Mouse (Mus musculus) left cerebral cortex, postnatal 14 days (tissue): ENCODE data around the gene Sipa1l3. TPM values are rescaled to one million over a fixed set of nuclear protein-coding genes. Genes with fewer than 3 reads are reported as not detected.

Experiments
- DNase-seq, 2 experiments: peaks; one replicate each; pipeline ENCODE4 v3.0.0; 2021 to 2022; ENCODE audit warnings: low spot score in 2 of 2, mixed read lengths in 1 of 2
- intact Hi-C: fragments of 180-260 bp; cut with DNase I; formaldehyde crosslinking; loops from one replicate; pipeline ENCODE4 v1.15.1; 2025
- total RNA-seq, 2 experiments: library from RNA; stranded (reverse); gene quantifications; 2 replicates each; pipeline ENCODE4 v1.2.3; 2021

Gene Sipa1l3
- total RNA-seq, 2 experiments from 2014 or later, result 50.1 to 54.8 TPM

DNA sequence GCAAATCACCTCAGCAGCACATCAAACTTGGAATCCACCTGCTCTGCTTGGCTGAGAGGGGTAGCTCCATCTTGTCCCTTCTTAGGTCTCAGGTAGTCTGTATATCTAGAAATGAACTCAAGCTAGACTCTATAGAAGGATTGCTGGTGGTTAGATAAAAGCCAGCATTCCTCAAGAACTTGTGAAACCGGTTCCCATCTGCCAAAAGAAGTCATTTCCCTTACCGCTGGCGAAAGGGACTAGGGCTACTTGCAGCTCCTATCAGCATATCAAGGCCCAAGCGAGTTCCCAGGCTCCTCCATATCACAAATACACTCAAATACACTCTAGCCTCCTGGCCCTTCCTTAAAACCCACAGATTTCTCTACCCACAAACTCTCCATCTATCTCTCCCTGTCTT lies 5.7 kb downstream of the Sipa1l3 start:
- intact Hi-C loops, result no loop called here
- DNase-seq, result no peak

DNA sequence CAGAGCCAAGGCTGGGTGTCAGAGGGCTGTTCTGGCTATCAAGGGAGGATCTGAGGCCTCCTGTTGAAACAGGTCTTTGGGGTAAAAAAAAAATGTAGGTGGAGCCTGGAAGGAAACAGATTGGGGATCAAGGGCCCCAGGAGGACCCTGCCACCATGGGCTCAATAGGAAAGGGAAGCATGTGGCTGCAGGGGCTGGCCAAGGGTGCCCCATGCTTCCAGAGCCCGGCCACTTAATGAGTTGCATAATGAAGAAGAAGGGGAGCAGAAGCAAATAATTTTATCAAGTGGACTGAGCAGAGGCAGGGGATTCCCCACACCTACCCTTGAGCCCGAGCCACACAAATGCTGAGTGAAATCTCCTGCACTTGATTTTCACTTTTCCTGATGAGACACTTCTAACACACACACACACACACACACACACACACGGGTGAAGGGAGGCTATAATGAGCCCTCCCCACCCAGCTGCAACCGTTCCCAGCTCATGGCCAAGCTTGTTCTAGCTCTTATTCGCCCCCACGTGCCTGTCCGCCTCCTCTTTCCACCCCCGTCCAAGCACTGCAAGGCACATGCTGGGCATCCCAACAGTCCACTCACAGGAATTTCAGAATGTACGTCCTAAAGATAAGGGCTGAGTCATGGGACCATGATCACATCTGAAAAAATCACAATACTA lies 6.7 kb downstream of the Sipa1l3 start:
- intact Hi-C loops, result no loop called here
- DNase-seq, result peak; percentile 30 to 76

DNA sequence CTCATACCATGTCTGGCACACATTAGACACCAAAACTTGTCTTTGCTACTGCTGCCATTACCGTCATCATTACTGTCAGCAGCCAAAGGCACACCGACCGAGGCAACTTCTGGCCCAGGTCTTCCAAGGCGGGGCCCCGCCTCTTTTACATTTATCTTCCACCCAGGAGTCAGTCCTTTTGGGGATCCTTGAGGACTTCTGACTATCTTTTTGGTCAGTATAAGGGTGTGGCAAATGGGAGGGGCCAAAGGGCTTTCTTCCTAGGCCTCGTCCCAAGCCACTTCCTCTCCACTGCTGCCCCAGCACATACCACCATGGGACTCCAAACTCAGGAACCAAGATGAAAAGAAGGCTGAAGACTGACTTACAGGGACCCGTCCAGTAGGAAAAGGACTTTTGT lies 9.9 kb downstream of the Sipa1l3 start:
- no peak for DNase-seq
- intact Hi-C loops, result no loop called here

DNA sequence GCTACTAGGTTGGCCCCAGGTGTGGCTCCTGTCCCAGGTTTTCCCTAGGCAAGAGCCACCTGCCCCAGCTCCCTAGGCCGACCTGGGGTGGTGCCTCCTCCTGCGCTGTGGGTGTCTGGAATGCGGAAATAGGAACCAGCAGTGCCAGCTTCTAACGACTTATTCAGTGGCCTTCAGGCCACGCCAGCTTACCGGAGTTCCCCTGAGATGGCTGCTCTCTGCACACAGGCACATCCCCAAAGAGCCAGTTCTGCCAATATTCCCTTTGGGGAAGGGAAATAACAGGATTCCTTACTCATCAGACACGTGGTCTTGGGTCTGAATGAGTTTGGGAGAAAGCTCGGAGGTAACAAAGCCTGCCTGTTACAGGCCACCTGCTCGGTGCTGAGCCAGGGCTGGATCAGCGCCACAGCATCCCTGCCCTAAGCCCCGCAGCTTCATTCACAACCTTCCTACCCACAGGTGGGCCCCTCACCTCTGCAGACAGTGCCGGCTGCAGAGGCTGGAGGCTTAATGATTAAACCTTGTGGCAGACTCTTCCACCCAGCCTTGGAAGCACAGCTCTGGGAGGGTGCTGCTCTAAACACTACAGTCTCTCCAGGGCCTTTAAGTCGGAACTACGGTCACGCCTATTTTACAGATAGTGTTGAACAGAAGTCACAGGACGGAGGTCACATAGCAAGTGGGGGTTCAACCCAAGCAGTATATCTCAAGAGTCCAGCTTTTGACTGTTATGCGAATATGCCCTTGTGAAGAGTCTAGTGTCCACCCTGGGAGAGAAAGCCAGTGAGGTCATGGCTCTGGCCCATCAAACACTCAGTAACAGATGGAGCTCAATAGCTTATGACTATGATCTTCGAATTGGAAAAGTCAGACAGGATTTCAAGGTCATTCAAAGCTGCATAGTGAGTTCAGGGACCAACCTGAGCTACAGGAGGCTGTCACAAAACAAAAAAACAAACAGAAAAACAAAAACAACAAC lies 12.8 kb downstream of the Sipa1l3 start:
- intact Hi-C loops, result no loop called here
- no peak for DNase-seq

DNA sequence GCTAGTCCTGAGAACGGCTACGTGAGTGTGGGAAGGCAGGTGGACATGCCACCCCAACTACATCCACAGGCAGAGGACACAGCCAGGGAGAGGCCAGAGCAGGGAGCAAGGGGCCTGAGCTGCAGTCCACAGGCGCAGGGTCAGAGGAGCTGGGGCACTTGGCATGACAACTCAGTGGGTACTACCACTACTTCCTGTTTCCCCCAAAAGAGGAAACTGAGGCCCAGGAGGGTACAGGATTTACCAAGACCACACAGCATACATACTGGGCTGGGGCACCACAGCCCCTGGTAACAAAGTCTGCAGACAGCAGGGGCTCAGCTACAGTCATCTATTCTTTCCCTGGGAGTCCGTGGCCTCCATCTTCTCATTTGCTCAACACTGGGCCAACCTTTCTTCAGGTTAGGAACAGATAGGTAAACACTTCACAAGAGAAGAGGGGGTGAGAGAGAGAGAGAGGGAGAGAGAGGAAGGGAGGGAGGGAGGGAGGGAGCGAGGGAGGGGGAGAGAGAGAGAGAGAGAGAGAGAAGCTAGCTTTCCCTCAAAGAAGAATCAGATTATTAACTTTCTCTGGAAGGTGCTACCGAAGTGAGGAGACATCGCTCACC lies 13.7 kb downstream of the Sipa1l3 start:
- intact Hi-C loops, result no loop called here
- no peak for DNase-seq

DNA sequence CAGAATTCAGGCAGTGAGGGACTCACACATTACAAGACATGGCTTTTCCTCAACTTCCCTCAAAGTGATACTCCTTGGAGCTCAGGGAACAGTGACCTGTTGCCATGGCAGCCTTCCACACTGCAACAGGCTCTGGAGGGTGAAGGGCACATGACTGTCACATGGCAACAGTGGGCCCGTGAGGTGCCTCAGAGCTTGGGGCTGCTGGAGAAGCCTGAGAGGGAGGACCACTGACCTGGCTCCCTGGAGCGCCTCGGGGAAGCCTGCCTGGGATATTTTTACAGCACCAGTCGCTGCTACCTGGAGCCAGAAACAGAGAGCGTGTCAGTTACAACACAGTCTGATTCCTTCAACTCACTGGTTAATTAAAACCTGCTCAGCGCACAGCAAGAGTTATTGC lies 14.8 kb downstream of the Sipa1l3 start:
- no peak for DNase-seq
- intact Hi-C loops, result no loop called here

DNA sequence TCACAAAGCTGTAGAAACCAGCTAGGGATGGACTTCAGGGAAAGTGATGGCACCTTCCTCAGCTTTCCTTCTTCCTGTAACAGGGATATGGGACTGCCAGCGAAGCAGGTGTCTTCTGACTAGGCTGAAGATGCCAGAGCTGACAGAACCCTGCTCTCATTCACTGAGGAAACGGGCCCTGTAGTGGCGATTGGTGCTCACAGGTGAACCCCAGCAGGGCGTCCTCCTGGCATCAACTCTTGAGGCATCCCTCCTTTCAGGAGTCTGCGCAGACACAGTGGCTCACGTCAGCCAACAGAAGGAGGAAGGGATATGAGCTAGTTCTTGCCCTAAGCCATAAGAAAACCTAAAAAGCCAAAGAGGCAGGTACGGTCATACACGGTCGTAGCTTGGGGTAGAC lies 17.2 kb downstream of the Sipa1l3 start:
- DNase-seq, result no peak
- intact Hi-C loops, result no loop called here

DNA sequence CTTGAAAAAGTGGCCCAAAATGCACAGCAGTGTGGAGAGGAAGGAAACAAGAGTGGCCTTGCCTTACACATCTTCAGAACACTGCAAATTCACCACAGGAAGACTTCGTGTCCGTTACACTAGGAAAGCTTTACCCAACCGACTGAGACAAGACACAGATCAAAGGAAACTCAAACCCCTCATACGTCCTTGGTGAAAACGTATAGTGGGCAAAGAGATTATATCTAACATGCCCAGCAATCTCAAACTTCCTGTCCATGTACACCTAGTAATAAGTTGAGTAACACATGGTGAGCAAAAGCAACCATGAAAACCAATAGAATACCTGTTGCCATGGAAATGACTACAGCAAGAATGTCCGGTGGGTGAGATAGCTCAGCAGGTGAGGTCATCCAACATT lies 19.4 kb downstream of the Sipa1l3 start:
- intact Hi-C loops, result no loop called here
- DNase-seq, result no peak

DNA sequence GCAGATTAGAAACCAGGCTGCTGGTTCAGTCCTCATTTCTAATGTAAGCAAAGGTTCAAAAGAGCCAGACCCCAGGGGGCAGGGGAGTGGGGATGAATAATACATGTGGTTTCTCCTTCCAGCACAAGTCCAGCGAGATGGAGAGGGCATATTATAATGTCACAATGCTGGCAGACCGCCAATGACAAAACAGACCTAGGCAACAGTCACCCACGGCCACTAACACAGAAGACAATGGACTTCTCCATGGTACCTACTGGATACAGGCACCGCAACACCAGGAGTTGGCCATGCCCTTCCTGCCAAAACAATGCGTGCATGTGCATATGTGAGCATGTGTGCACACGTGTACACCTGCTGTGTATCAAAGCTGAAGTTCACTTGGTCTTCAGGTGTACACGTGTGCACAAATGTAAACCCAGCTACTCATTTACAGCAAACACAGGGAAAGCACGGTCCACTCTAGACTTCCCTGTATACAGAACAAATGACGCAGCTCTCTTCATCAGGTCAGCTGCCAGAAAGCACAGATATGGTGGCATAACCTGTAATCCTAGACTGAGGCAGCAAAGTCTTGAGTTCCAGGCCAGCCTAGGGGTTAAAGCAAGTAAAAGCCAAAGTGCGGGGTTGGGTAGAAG lies 21.4 kb downstream of the Sipa1l3 start:
- intact Hi-C loops, result no loop called here
- DNase-seq, result no peak

DNA sequence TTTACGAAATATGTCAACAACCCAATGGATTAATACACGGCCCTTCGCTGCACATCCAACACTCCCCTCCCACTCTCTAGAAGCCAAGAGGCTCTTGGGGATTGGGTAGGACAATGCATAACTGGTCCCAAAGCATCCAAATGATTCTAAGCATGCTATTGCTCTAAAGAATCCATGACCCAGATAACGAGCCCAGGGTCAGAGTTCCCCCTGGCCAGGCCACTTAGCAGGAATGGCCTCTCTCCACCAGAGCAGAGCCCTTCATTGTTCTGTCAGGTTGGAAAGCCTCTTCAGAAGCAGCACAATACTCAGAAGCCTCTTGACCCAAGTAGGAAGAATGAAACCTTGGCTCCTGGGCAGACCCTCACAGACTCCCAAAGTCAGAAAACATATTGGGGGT lies 22.1 kb downstream of the Sipa1l3 start:
- intact Hi-C loops, result no loop called here
- no peak for DNase-seq

DNA sequence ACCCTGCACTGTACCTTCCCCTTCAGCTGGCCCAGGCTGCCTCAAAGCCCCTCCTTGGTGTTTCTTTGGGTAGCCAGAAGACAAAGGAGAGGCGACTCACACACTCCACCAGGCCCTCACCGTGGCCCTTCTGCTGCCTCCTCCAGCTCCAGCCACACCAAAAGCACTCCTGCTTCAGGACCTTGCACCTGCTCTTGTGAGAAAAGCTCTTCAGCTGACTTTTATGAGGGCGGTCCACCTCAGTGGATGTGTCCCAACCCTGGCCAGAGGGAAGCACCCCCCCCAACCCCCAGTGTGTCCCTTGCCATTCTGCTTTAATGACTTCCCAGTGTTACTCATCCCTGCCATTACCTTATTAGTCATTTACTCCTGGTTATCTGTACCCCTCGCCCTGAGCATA lies 22.6 kb downstream of the Sipa1l3 start:
- no peak for DNase-seq
- intact Hi-C loops, result no loop called here

DNA sequence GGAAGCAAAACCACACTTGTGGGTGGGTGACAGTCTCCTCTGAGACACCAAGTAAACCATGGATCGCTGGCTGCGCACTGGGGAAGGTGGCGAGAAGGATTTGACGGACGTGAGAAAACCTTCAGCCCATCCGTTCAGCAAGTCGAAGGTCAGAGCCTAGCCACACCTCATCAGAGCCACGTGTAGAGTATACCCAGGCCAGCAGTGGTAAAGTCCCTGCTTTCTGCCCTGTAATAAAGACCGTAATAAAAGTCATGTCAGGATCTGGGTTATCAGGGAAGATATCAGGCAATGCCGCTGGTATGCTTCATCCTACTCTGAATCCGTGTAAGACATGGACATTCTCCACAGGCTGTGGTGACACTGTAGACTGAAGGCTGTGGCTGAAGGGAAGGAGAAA lies 23.6 kb downstream of the Sipa1l3 start:
- intact Hi-C loops, result no loop called here
- no peak for DNase-seq

DNA sequence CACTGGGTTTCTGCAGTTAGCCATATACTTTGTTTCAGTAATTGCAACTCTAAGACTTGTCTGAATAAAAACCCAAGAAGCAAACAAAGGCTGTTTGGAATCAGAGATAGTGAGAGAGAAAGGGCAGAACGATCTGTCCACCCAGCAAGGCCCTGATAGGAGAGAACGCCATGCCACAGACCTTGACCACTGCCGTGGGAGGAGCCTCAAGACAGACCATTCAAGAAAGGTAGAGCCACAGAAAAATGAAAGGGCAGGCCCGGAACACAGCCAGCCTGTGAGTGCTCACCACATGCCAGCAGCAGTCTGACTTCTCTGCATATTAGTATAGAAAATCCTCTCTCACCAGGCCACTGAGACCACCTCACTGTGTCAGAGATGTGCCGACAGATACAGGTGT lies 24.4 kb downstream of the Sipa1l3 start:
- no peak for DNase-seq
- intact Hi-C loops, result no loop called here

DNA sequence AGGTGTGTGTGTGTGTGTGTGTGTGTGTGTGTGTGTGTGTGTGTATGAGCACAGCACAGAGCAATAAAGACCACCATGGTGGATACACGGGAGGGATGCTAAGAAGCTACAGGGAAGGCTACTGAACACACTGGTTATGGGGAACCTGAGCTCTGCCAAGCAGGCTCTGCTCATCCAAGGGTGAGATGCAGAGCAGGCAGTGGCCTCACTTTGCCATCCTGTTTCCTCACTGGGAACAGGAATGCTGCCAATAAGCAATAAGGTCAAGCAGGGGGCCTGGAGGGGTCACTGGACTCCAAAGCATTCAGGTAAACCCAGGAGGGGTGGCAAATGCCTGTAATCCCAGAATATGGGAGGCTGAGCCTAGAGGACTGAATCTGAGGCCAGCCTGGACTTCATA lies 25.4 kb downstream of the Sipa1l3 start:
- no peak for DNase-seq

DNA sequence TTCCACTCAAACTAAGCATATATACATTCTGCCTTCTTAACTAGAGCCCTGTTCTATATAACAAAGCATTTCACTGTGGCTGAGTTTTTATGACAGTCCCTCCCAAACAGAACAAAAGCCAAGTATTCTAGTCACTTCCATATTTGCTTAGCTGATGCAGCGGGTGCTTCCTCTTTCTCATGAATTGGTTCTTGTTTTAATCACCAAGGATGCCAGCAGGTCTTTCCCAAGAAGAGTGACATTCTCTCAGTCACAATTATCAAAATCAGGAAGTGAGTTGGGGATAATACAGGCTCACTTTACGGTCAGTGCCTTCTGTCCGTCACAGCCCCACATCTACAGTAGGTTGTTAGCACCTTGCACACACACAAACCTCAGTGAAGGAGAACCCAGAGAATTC lies 26.6 kb downstream of the Sipa1l3 start:
- no peak for DNase-seq
- intact Hi-C loops, result no loop called here

More for the DNA sequence above, 25.4 kb downstream of the Sipa1l3 start:
- intact Hi-C loops, result no loop called here

DNA sequence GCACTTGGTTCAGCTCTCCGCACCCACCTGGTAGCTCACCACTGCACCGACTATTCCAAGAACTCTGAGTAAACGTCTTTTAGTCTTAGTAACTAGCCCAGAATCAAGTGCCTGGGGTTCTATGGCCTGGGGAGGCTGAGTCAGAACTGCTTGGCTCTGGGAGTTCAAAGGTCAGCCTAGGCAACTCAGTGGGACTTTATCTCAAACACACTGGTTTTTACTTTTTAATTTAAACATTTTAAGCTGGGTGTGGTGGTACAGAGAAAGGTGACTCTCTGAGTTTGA lies 27.0 kb downstream of the Sipa1l3 start:
- intact Hi-C loops, result no loop called here

DNA sequence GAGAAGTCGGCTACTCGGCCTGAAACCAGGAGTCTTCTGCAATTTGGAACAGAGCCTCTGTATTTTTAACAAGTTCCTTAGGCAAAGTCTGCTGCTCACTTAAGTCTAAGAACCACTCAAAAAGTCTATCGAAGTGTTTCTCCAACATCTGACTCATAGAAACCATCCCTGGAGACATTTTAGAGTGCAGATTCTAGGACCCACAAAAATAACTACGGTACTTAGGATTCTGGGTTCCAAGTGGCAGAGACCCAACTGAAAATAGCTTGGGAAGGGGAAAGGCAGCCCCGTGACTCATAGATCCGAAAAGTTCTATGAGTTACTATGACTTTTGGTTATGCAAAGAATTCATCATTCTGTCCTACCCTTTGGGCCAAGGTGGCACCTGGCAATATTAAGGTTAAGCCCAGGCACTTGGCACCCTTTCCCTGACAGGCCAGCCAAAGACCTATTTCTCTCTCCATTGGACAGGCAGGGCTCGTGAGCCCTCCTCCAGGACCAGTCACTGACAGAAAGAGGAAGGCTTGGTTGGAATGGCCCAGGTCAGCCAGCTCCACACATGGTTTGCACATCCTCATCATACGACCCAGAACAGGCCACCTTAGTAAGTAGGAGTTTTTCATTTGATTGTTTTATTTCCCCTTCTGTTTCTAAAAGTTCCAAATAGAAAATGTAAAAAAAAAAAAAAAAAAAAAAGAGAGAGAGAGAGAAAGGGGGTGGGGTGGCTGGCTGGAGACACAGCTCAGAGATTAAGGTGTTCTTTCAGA lies 27.6 kb downstream of the Sipa1l3 start:
- no peak for DNase-seq
- intact Hi-C loops, result no loop called here

More for the DNA sequence above, 27.0 kb downstream of the Sipa1l3 start:
- DNase-seq, result no peak

DNA sequence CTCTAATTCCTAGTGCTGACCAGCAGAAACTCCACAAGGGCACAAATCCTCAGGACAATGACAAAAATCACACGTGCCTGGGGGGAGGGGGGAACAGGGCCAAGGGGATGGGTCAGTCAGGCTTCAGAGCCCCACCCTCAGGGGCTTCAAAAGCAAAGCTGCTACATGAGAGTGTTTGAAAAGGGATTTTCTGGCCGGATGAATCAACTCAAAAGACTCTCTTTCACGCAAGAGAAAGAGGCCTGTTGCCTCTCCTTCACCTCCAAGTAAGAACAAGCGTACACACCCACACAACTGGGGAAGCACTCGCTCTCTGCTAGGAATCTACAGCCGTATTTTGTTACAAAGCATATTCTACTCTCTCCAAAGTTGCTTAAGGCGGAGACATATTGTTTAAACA lies 28.6 kb downstream of the Sipa1l3 start:
- DNase-seq, result no peak
- intact Hi-C loops, result no loop called here

DNA sequence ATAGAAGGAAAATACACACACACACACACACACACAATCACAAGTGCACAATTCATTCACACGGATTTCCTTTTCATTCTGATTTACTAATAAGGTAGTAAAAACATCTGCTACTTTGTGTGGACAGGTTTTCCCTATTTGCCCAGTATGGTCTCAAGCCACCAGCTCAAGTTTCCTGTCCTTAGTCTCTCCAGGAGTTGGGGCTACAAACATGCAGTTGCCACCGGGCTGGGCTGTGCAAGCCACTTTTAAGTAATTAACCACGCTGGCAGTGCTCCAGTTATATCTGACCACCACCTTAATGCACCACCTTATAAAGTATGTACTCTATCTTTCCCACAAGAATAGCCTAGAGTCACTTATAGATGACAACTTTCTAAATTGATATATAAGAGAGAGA lies 29.1 kb downstream of the Sipa1l3 start:
- intact Hi-C loops, result no loop called here

DNA sequence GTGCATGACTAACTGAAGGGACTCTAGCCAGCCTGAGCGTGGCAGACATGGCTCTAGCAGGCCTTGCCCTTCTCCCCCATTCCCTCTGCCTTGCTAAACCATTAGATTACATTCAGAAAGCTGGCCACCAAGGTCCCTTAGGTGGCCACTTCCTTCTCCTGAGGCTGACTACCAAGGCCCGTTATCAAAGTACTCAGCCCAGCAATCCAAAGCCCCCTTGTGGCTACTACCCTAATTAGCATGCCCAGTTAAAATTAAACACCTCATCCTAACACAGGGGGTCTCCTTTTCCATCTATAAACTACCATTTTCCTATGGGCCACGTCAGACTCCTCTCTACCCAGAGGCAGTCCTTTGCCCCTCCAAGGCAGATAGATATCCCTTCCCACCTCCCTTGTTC lies 31.7 kb downstream of the Sipa1l3 start:
- DNase-seq, result no peak
- intact Hi-C loops, result no loop called here

More for the DNA sequence above, 29.1 kb downstream of the Sipa1l3 start:
- no peak for DNase-seq
